Mouse (Mus musculus) olfactory bulb, adult 2 months (tissue): Measurements from ENCODE around the gene Sypl2.

ENCODE experiments used
- CTCF ChIP-seq: fragments of 200-500 bp; IDR thresholded peaks from 2 replicates; pipeline ENCODE4 v1.5.1; 2012; ENCODE audit warnings: low read depth, mild to moderate bottlenecking, low read length, moderate library complexity; ENCODE audit not compliant: insufficient read depth
- POLR2A ChIP-seq: fragments of 200-500 bp; IDR thresholded peaks from 2 replicates; pipeline ENCODE4 v1.6.1; 2012; ENCODE audit warnings: mild to moderate bottlenecking, low read depth, low read length, moderate library complexity; ENCODE audit not compliant: insufficient read depth

DNA sequence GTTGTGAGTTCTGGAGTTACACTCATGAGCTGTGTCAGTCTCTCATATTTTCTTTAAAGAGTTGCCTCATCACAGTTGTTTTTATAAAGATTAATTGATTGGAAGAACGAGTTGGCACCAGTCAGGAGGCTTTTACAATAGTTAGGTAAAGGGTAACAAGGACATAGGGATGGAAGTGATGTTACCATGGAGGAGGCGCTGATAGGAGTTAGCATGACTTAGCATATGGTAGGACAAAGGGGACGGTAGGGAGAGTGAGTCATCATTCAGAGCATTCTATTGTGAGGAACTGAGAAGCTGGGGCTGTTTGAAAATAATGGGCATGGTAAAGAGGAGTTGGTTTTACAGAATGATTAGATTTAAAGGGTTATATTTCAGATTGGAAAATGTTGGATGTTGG, 32.9 kb upstream of the Sypl2 start:
- TF ChIP-seq POLR2A (no peak), CTCF (no peak)
